Mouse (Mus musculus) liver, adult 2 months (tissue): Measurements from ENCODE around the gene Incenp. TPM values are rescaled to one million over a fixed set of nuclear protein-coding genes. Genes with fewer than 3 reads are reported as not detected.

Experiments used
- DNase-seq: peaks from one replicate; pipeline ENCODE4 v3.0.0-alpha.2; 2011; ENCODE audit warnings: low read depth, low spot score; ENCODE audit errors: extremely low read depth
- H3K27ac ChIP-seq: fragments of 200-500 bp; replicated peaks from 2 replicates; pipeline ENCODE4 v1.5.1; 2012; ENCODE audit warnings: low read depth, mild to moderate bottlenecking, control low read depth, inconsistent platforms, low read length; ENCODE audit not compliant: insufficient read depth
- H3K27me3 ChIP-seq: fragments of 200-500 bp; 2 replicates; pipeline ENCODE4 v1.6.1; 2012; ENCODE audit warnings: mild to moderate bottlenecking, moderate library complexity, low read length, inconsistent platforms; ENCODE audit not compliant: control insufficient read depth, insufficient read depth
- H3K36me3 ChIP-seq: fragments of 200-500 bp; 2 replicates; pipeline ENCODE4 v1.6.1; 2012; ENCODE audit warnings: low read length, inconsistent platforms; ENCODE audit not compliant: control insufficient read depth, insufficient read depth
- H3K4me1 ChIP-seq: fragments of 200-500 bp; 2 replicates; pipeline ENCODE4 v1.6.1; 2011; ENCODE audit warnings: low read length; ENCODE audit not compliant: control insufficient read depth, insufficient read depth
- H3K4me3 ChIP-seq: fragments of 200-500 bp; 2 replicates; pipeline ENCODE4 v1.5.1; 2011; ENCODE audit warnings: low read depth, mild to moderate bottlenecking, control low read depth, low read length, moderate library complexity; ENCODE audit not compliant: insufficient read depth
- H3K79me2 ChIP-seq: fragments of 200-500 bp; 2 replicates; pipeline ENCODE4 v1.6.1; 2012; ENCODE audit warnings: inconsistent platforms, mild to moderate bottlenecking, low read length, moderate library complexity; ENCODE audit not compliant: control insufficient read depth, insufficient read depth
- H3K9ac ChIP-seq: fragments of 200-500 bp; 2 replicates; pipeline ENCODE4 v1.6.1; 2012; ENCODE audit warnings: low read depth, mild to moderate bottlenecking, control low read depth, inconsistent platforms, low read length
- CTCF ChIP-seq: fragments of 200-500 bp; IDR thresholded peaks from 2 replicates; pipeline ENCODE4 v1.5.1; 2011; ENCODE audit warnings: low read depth, low read length, control low read depth
- POLR2A ChIP-seq: fragments of 200-500 bp; IDR thresholded peaks from 2 replicates; pipeline ENCODE4 v1.6.1; 2011; ENCODE audit warnings: low read length, control low read depth; ENCODE audit not compliant: insufficient read depth; ENCODE audit errors: extremely low read depth
- WGBS: fragments of 180-500 bp; shearing (Covaris S2); methylation state at CpG from one replicate; pipeline ENCODE4 v1.1.7; 2018; 5-methylcytosine and 5-hydroxymethylcytosine counted together
- polyA plus RNA-seq: library from polyadenylated mRNA; depleted of rRNA; stranded (reverse); fragments of >200 nt; gene quantifications from 2 replicates; pipeline ENCODE4 v1.2.3, GENCODE M21; 2012; rRNA removed
- total RNA-seq: library from RNA; depleted of rRNA; stranded (reverse); fragments of >200 nt; gene quantifications from 2 replicates; pipeline ENCODE4 v1.2.3, GENCODE M21; 2014; rRNA removed

Gene Incenp
- total RNA-seq (1.9 and 2.4 TPM in 2 replicates), polyA plus RNA-seq (0.76 and 1.4 TPM in 2 replicates)

- Histone ChIP-seq H3K4me3 (peak within 1 kb of the TSS; percentile 70), H3K79me2 (peaks cover 15% of the 10 kb centered on the region; the same call in 1 of the 2 replicates), H3K27ac (peak within 1 kb of the TSS; percentile 62), H3K36me3 (no peaks in the 10 kb centered on the region), H3K4me1 (no peaks in the 10 kb centered on the region; the same call in 1 of the 2 replicates), H3K9ac (peak within 1 kb of the TSS; percentile 67), H3K27me3 (no peaks in the 10 kb centered on the region)
- peak; percentile 99 for DNase-seq
- TF ChIP-seq POLR2A (peak; percentile 65), CTCF (no peak)
- WGBS = under 1% methylated on average over 58 of the region's 58 CpGs
Measured at GRCm38 (mm10) chr19:9899072-9899779, at the start of gene Incenp. Gene Incenp (minus strand): TSS chr19:9899551.

- WGBS = 65% methylated on average over 3 of the region's 3 CpGs
- no peak overlapping the region for H3K27ac ChIP-seq
- DNase-seq = no peak
Measured at GRCm38 (mm10) chr19:9946986-9947385, 47.6 kb upstream of the Incenp start.

GRCm38 (mm10) chr19:9945800-9946564 lies 46.6 kb upstream of the Incenp start:
- Histone ChIP-seq H3K9ac (no peak overlapping the region), H3K4me3 (no peak overlapping the region), H3K4me1 (peaks cover 5% of the 10 kb centered on the region), H3K36me3 (no peaks in the 10 kb centered on the region), H3K27ac (no peak overlapping the region), H3K27me3 (no peaks in the 10 kb centered on the region), H3K79me2 (no peaks in the 10 kb centered on the region)
- TF ChIP-seq POLR2A (no peak), CTCF (no peak)
- 97% methylated on average over 8 of the region's 8 CpGs for WGBS
- no peak for DNase-seq

More at GRCm38 (mm10) chr19:9946986-9947385, 47.6 kb upstream of the Incenp start:
- Histone ChIP-seq H3K4me1 (peaks cover 4% of the 10 kb centered on the region), H3K36me3 (no peaks in the 10 kb centered on the region), H3K9ac (no peak overlapping the region), H3K79me2 (no peaks in the 10 kb centered on the region), H3K27me3 (no peaks in the 10 kb centered on the region), H3K4me3 (no peak overlapping the region)
- TF ChIP-seq POLR2A = no peak
- TF ChIP-seq CTCF = no peak

GRCm38 (mm10) chr19:9942539-9943533 lies 43.5 kb upstream of the Incenp start:
- H3K4me3 ChIP-seq = no peak overlapping the region
- H3K36me3 ChIP-seq = no peaks in the 10 kb centered on the region
- 76% methylated on average over 10 of the region's 10 CpGs for WGBS
- H3K79me2 ChIP-seq = no peaks in the 10 kb centered on the region
- no peak for DNase-seq
- peaks cover 2% of the 10 kb centered on the region; the same call in 1 of the 2 replicates for H3K4me1 ChIP-seq
- no peak for TF ChIP-seq POLR2A
- no peak for TF ChIP-seq CTCF
- H3K27me3 ChIP-seq = no peaks in the 10 kb centered on the region
- H3K27ac ChIP-seq = no peak overlapping the region
- no peak overlapping the region for H3K9ac ChIP-seq

GRCm38 (mm10) chr19:9941809-9942208 lies 42.5 kb upstream of the Incenp start:
- TF ChIP-seq POLR2A (no peak), CTCF (no peak)
- 30% methylated on average over 1 of the region's 1 CpGs for WGBS
- H3K36me3 ChIP-seq = no peaks in the 10 kb centered on the region
- peak; percentile 61 for DNase-seq
- H3K27me3 ChIP-seq = no peaks in the 10 kb centered on the region
- H3K27ac ChIP-seq = no peak overlapping the region
- H3K4me1 ChIP-seq = peaks cover 2% of the 10 kb centered on the region; the same call in 1 of the 2 replicates
- no peaks in the 10 kb centered on the region for H3K79me2 ChIP-seq
- H3K9ac ChIP-seq = no peak overlapping the region
- no peak overlapping the region for H3K4me3 ChIP-seq
